Mouse (Mus musculus) embryonic facial prominence, embryonic 12.5 days (tissue): Measurements from ENCODE around the gene Tmem97. TPM values are rescaled to one million over a fixed set of nuclear protein-coding genes. Genes with fewer than 3 reads are reported as not detected.
A peak's percentile ranks its signal among the peaks of the same experiment; 100 is the strongest.

Source experiments
- ATAC-seq: fragments of 200-750 bp; cut with Nextera tagmentation; 2 replicates; pipeline ENCODE4 v1.8.0; 2017; ENCODE audit not compliant: insufficient number of reproducible peaks, insufficient read depth, low FRiP score, low TSS enrichment
- H3K27ac ChIP-seq: fragments of 300-500 bp; sonication (generic); 2 replicates; pipeline ENCODE4 v1.5.1; 2016; ENCODE audit warnings: mild to moderate bottlenecking
- H3K27me3 ChIP-seq: fragments of 300-500 bp; sonication (generic); 2 replicates; pipeline ENCODE4 v1.6.1; 2016; ENCODE audit warnings: mild to moderate bottlenecking, moderate library complexity
- H3K36me3 ChIP-seq: fragments of 300-500 bp; sonication (generic); 2 replicates; pipeline ENCODE4 v1.6.1; 2016; ENCODE audit warnings: mild to moderate bottlenecking
- H3K4me1 ChIP-seq: fragments of 300-500 bp; sonication (generic); 2 replicates; pipeline ENCODE4 v1.6.1; 2016
- H3K4me2 ChIP-seq: fragments of 300-500 bp; sonication (generic); replicated peaks from 2 replicates; pipeline ENCODE4 v1.6.1; 2016; ENCODE audit warnings: mild to moderate bottlenecking, moderate library complexity
- H3K4me3 ChIP-seq: fragments of 300-500 bp; sonication (generic); 2 replicates; pipeline ENCODE4 v1.5.1; 2016; ENCODE audit warnings: mild to moderate bottlenecking
- H3K9ac ChIP-seq: fragments of 300-500 bp; sonication (generic); 2 replicates; pipeline ENCODE4 v1.6.1; 2016; ENCODE audit warnings: mild to moderate bottlenecking, moderate library complexity
- H3K9me3 ChIP-seq: fragments of 300-500 bp; sonication (generic); 2 replicates; pipeline ENCODE4 v1.6.1; 2016; ENCODE audit warnings: mild to moderate bottlenecking, moderate library complexity
- WGBS: fragments of 180-500 bp; shearing (Covaris S2); methylation state at CpG from one replicate; pipeline ENCODE4 v1.1.7; 2016; 5-methylcytosine and 5-hydroxymethylcytosine counted together
- polyA plus RNA-seq: library from polyadenylated mRNA; unstranded; fragments of >200 nt; fragmentation: Nextera tagmentation; extraction: Ambion mirVana; gene quantifications from 2 replicates; pipeline ENCODE4 v1.2.1, GENCODE M21; 2016

Gene Tmem97
- polyA plus RNA-seq, 1 experiment from 2014 or later, result 55.9 TPM

- Histone ChIP-seq H3K4me2 (no peak overlapping the region), H3K9me3 (no peaks in the 10 kb centered on the region), H3K4me1 (no peaks in the 10 kb centered on the region), H3K27ac (no peak overlapping the region), H3K36me3 (peaks cover 71% of the 10 kb centered on the region), H3K27me3 (no peaks in the 10 kb centered on the region), H3K4me3 (no peak overlapping the region), H3K9ac (no peak overlapping the region)
- ATAC-seq, result no peak
- 78% methylated on average over 9 of the region's 9 CpGs for WGBS
Observed at GRCm38 (mm10) chr11:78528714-78529113, 21.9 kb downstream of the Tmem97 start.

GRCm38 (mm10) chr11:78524838-78525237 lies 25.7 kb downstream of the Tmem97 start:
- Histone ChIP-seq H3K4me2 (no peak overlapping the region), H3K4me3 (no peak overlapping the region), H3K9me3 (no peaks in the 10 kb centered on the region), H3K27ac (no peak overlapping the region), H3K27me3 (no peaks in the 10 kb centered on the region), H3K9ac (no peak overlapping the region), H3K4me1 (no peaks in the 10 kb centered on the region), H3K36me3 (peaks cover 99% of the 10 kb centered on the region)
- ATAC-seq, result no peak
- 91% methylated on average over 2 of the region's 2 CpGs for WGBS

GRCm38 (mm10) chr11:78523241-78523955 lies 27.2 kb downstream of the Tmem97 start:
- H3K27ac ChIP-seq, result no peak overlapping the region
- H3K4me2 ChIP-seq, result no peak overlapping the region
- ATAC-seq, result no peak
- WGBS, result 81% methylated on average over 9 of the region's 9 CpGs
- H3K4me3 ChIP-seq, result no peak overlapping the region
- H3K36me3 ChIP-seq, result peaks cover 97% of the 10 kb centered on the region
- H3K9me3 ChIP-seq, result no peaks in the 10 kb centered on the region
- no peak overlapping the region for H3K9ac ChIP-seq
- H3K4me1 ChIP-seq, result no peaks in the 10 kb centered on the region
- no peaks in the 10 kb centered on the region for H3K27me3 ChIP-seq

GRCm38 (mm10) chr11:78522481-78522997 lies 28.0 kb downstream of the Tmem97 start:
- peaks cover 97% of the 10 kb centered on the region for H3K36me3 ChIP-seq
- no peak overlapping the region for H3K9ac ChIP-seq
- H3K4me2 ChIP-seq, result no peak overlapping the region
- no peaks in the 10 kb centered on the region for H3K9me3 ChIP-seq
- ATAC-seq, result no peak
- H3K4me3 ChIP-seq, result no peak overlapping the region
- 90% methylated on average over 1 of the region's 1 CpGs for WGBS
- H3K4me1 ChIP-seq, result no peaks in the 10 kb centered on the region
- H3K27ac ChIP-seq, result no peak overlapping the region
- no peaks in the 10 kb centered on the region for H3K27me3 ChIP-seq

GRCm38 (mm10) chr11:78521880-78522279 lies 28.7 kb downstream of the Tmem97 start:
- H3K9me3 ChIP-seq, result no peaks in the 10 kb centered on the region
- H3K27ac ChIP-seq, result no peak overlapping the region
- ATAC-seq, result no peak
- H3K4me1 ChIP-seq, result no peaks in the 10 kb centered on the region
- H3K9ac ChIP-seq, result no peak overlapping the region
- no peak overlapping the region for H3K4me3 ChIP-seq
- WGBS, result 88% methylated on average over 3 of the region's 3 CpGs
- no peak overlapping the region for H3K4me2 ChIP-seq
- peaks cover 93% of the 10 kb centered on the region for H3K36me3 ChIP-seq
- H3K27me3 ChIP-seq, result no peaks in the 10 kb centered on the region

GRCm38 (mm10) chr11:78518931-78519330 lies 31.6 kb downstream of the Tmem97 start:
- Histone ChIP-seq H3K4me1 (no peaks in the 10 kb centered on the region), H3K9ac (no peak overlapping the region), H3K36me3 (peaks cover 88% of the 10 kb centered on the region), H3K4me3 (no peak overlapping the region), H3K9me3 (no peaks in the 10 kb centered on the region), H3K4me2 (no peak overlapping the region), H3K27me3 (no peaks in the 10 kb centered on the region), H3K27ac (no peak overlapping the region)
- ATAC-seq, result no peak
- 88% methylated on average over 10 of the region's 10 CpGs for WGBS

- ATAC-seq, result no peak
- no peak overlapping the region for H3K4me2 ChIP-seq
- WGBS, result 61% methylated on average over 2 of the region's 2 CpGs
Observed at GRCm38 (mm10) chr11:78515549-78516325, 34.8 kb downstream of the Tmem97 start.

GRCm38 (mm10) chr11:78513106-78513790 lies 37.3 kb downstream of the Tmem97 start:
- H3K4me3 ChIP-seq, result peak overlapping the region; percentile 88
- H3K36me3 ChIP-seq, result peaks cover 37% of the 10 kb centered on the region
- H3K4me1 ChIP-seq, result peaks cover 13% of the 10 kb centered on the region
- H3K4me2 ChIP-seq, result peak overlapping the region; percentile 85
- H3K27me3 ChIP-seq, result no peaks in the 10 kb centered on the region
- no peak for ATAC-seq
- peak overlapping the region; percentile 96 for H3K9ac ChIP-seq
- WGBS, result 82% methylated on average over 3 of the region's 3 CpGs
- H3K9me3 ChIP-seq, result no peaks in the 10 kb centered on the region
- no peak overlapping the region for H3K27ac ChIP-seq

More at GRCm38 (mm10) chr11:78515549-78516325, 34.8 kb downstream of the Tmem97 start:
- no peak overlapping the region for H3K4me3 ChIP-seq
- H3K4me1 ChIP-seq, result peaks cover 13% of the 10 kb centered on the region
- peaks cover 56% of the 10 kb centered on the region for H3K36me3 ChIP-seq
- H3K27ac ChIP-seq, result no peak overlapping the region
- H3K27me3 ChIP-seq, result no peaks in the 10 kb centered on the region
- H3K9me3 ChIP-seq, result no peaks in the 10 kb centered on the region
- H3K9ac ChIP-seq, result no peak overlapping the region

- ATAC-seq, result peak; percentile 94
- WGBS, result 1% methylated on average over 66 of the region's 67 CpGs
- H3K4me1 ChIP-seq, result peaks cover 13% of the 10 kb centered on the region
- peaks cover 38% of the 10 kb centered on the region for H3K36me3 ChIP-seq
- peak within 1 kb of the TSS; percentile 88 for H3K4me3 ChIP-seq
- no peaks in the 10 kb centered on the region for H3K27me3 ChIP-seq
- H3K27ac ChIP-seq, result peak within 1 kb of the TSS; percentile 85
- peak within 1 kb of the TSS; percentile 96 for H3K9ac ChIP-seq
- peak within 1 kb of the TSS; percentile 85 for H3K4me2 ChIP-seq
- H3K9me3 ChIP-seq, result no peaks in the 10 kb centered on the region
Observed at GRCm38 (mm10) chr11:78512025-78512957, 38.3 kb downstream of the Tmem97 start, which contains the start of the genes Tmem199 and Poldip2. TSS of gene Tmem199 (minus strand) at chr11:78512172. TSS of gene Poldip2 (plus strand) at chr11:78512193.

GRCm38 (mm10) chr11:78509148-78509547 lies 41.4 kb downstream of the Tmem97 start:
- peaks cover 24% of the 10 kb centered on the region for H3K36me3 ChIP-seq
- 77% methylated on average over 5 of the region's 5 CpGs for WGBS
- no peaks in the 10 kb centered on the region for H3K9me3 ChIP-seq
- no peaks in the 10 kb centered on the region for H3K27me3 ChIP-seq
- H3K4me3 ChIP-seq, result no peak overlapping the region
- H3K9ac ChIP-seq, result no peak overlapping the region
- H3K4me2 ChIP-seq, result no peak overlapping the region
- no peak for ATAC-seq
- H3K4me1 ChIP-seq, result peaks cover 13% of the 10 kb centered on the region
- no peak overlapping the region for H3K27ac ChIP-seq
